Mouse (Mus musculus): ENCODE measurements around the gene AY074887. TPM values are rescaled to one million over a fixed set of nuclear protein-coding genes. Genes with fewer than 3 reads are reported as not detected.
"Not testable (repeated sequence)": the region's sequence is repeated elsewhere in the genome, so short reads cannot be mapped to it uniquely, and the experiment has no call there.

Gene AY074887
- not detected for polyA plus RNA-seq (2017; shearing (Covaris generic))

DNA sequence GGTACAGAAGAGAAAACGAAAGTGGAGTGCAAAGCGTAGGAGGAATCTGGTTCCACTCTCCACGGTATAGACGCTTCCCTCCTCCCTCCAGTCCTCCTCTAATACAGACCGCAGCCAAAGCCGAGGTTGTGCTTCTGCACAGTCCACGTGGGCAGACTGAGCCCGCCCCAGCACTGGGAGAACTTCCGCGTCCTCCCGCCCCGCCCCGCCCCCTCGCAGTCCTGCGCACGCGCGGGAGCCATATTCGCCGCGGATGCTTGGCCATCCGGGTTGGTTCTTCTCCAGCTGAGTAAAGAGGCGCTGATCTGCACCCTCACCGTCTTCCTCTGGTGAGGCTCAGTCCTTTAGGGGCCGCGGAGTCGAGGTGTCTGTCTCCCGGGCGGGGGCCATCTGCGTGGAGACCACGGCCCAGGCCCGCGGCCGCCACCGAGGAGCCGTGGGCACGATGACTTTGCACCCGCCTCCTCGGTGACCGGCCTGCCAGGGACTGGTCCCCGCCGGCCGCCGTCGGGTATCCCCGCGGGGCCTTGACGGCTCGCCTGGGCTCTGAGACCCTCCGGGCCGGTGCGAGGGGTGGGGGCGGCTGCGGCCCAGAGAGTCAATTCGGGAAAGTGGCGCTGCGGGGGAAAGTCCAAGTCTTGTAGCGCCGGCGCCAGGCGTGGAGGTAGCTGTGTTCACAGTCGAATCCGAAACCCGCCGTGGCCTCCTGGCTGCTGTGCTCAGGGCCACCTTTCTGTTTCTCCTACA, at the start of gene AY074887, which contains the start of gene Psma4:
TSS of gene AY074887 (minus strand) at position 424 of the 747 bp plus-strand sequence.
TSS of gene Psma4 (plus strand) at position 216 of the 747 bp plus-strand sequence.
- peak; percentile 99 for ATAC-seq

DNA sequence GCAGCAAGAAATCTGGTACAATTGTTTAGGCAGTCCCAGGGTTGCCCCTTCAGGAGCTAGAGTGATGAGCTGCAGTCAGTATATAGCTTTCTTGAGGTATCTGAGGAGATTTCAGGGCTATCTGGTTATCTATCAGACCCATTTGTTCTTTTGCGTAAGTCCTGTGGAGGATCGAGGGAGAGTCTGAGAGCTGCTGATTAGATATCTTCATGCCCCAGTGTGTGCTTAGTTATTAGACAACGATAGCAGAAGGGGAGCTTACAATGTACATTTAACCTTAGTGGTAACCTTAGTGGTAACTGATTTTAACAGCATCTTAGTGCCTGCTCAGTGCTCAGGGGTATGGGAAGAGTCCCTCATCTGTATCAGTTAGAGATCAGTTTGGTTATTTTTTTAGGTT, 44.8 kb upstream of the AY074887 start:
- no peak for ATAC-seq

DNA sequence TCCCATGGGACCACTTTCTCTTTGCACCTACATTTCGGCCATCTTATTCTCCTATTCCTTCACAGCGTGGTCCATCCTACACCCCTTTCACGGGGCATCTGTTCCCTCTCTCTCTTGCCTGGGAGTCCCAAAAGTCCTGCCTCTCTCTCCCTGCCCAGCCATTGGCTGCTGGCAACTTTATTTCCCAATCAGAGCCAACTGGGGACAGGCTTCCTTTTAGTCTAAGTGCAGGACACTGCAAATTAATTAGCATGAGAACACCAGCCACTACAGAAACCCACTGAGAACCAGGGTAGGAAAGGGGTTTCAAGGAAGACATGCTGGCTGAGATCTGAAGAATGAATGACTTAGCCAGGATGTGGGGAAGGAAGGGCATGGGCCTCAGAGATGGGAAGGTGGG, 43.6 kb upstream of the AY074887 start:
- ATAC-seq = no peak

DNA sequence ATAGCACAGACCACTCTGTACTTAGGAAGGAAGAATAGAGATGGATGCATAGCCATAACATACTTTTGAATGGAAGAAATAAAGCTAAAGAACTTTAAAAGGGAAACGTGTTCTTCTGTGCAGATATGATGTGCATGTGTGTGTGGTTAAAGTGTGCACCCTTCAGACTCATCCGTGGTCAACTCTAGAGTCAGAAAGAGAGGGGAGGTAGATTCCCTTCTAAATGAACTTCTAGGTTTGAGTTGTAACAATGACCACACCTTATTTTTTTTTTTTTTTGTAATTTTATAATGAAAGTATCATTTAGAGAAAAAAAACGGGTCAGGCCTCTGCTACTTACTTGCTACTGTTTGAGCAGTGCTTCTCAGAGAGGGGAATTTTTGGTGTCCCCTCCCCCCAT, 39.6 kb upstream of the AY074887 start:
- no peak for ATAC-seq

DNA sequence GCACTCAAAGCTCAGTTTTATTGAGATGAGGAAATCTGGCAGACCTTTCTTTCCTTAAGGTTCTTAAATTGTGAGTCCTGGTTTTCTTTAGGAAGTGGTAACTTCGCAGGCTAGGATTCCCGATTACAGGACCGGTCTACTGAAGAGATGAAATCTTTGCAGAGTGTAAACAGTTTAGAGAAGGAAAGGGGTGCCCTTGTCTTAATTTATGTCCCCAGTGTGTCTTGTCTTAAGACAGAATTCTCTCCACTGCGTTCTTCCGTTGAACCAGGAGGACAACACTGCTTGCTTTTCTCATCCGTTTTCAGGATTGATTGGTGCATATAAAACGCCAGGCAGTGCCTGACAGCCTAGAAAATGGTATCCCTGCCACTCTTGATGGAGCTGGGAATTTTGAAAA, 31.6 kb upstream of the AY074887 start:
- ATAC-seq = no peak

DNA sequence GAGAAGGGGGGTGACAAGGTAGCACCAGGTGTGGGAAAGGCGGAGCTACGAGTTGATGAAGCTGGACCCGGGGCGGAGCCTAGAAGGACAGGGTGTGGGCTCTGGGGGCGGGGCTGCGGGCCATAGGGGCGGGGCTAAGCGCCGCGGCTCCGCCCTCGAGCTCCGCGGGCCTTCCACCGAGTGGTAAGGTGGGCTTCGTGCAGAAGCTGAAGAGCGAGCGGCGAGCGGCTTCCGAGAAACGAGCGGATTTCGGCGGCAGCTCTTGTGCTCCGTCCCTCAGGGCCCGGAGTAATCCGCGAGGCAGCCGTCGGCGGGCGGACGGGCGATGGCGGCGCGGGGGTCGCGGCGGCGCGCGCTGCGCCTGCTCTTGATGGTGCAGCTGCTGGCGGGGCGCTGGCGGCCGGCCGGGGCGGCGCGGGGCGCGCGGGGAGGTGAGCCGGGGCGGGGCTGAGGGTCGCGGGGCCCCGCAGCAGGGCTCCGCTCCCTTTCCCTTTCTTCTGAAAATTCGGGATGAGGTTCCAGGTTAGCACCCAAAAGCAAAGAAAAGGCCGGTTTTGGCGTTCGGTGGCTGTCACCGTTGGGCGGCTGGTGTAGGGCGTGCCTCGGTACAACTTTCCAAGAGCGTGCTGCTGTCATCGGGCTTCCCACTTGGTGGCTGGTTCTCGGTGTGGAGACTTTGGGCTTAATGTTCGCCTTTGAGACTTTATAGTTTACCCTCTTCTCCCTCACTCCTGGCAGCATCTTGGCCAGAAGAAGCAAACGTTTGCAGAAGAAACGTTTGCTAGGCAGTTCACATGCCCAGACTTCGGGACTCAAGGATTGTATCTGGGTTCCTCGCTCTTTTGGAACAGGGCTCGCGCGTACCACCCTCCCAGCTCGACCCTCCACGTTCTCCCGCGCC, 30.7 kb upstream of the AY074887 start:
- no peak for ATAC-seq

DNA sequence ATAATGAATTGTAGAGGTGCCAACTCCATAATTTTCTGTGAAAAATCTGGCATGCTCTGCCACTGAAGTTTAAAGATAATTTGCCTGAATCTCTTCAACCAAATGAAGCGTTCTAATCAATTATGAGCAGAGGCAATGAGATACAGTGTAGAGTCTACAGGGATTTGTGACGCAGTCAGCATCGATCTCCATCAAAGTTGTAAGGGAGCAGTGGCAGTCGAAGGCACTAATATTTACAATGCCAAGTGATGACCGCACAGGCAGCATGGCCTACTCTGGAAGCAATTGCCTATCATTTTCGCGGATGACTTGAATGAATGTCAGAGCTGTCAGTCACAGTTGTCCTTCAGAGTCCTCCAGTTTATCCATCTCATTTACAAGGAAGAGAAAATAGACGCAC, 29.9 kb upstream of the AY074887 start, which contains the start of gene Chrna5:
TSS of gene Chrna5 (plus strand) at position 207 of the 400 bp plus-strand sequence.
- ATAC-seq = no peak

DNA sequence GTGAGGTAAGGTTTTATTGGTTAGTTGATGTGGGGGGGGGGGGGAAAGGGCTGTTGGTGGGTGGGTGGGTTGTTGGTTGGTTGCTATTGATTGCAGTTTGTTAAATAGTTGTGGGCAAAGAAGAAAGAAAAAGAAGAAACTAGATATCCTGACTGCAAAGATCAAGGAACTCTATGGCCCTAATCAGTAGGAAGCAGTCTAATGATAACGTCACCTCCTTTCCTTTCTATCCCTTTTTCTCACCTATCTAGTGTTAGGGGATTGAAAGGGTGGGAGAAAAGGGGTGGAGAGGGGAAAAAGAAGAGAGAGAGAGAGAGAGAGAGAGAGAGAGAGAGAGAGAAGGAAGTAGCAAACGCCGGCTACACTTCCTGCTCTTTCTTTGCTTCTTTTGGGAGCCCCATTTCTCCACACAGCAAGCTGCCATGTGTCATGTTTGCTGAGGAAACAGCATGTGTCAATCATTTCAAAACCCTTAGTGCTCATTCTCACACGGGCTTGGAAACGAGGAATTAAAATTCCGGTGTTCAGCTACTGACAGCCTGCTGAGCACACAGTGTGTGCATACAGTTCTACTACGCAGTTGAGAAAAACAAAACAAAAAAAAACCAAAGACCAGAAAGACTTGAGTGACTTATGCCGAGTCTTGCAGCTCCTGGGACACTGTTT, 19.3 kb upstream of the AY074887 start:
- no peak for ATAC-seq

DNA sequence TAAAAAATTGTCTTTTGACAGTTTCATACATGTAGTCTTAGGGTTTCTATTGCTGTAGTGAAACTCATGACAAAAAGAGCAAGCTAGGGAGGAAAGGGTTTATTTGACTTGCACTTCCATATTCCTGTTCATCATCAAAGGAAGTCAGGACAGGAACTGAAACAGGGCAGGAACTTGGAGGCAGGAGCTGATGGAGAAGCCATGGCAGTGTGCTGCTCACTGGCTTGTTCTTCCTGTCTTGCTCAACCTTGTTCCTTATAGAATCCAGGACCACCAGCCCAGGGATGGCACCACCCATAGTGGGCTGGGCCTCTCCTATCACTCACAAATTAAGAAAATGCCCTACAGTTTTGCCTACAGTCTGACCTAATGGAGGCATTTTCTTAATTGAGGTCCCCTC, 12.9 kb upstream of the AY074887 start:
- ATAC-seq = no peak

DNA sequence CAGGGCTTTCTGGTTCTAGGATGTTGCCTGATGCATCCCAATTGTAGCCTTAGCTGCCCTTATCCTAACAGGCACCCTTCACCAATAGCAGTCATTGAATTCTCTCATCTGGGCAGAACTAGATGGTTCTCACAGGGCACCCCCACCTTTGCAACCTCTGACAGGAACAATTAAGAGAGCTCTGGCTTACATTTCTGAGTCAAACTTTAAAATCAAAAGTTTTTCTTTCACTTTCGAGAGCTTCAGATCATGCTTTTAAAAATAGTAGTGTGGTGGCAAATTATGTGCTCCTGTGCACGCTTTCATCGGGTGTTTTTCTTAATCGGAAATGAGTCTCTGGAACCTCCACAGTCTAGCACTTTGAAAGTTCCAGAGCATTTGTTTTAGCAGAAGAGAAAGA, 10.3 kb upstream of the AY074887 start:
- ATAC-seq = peak; percentile 73

DNA sequence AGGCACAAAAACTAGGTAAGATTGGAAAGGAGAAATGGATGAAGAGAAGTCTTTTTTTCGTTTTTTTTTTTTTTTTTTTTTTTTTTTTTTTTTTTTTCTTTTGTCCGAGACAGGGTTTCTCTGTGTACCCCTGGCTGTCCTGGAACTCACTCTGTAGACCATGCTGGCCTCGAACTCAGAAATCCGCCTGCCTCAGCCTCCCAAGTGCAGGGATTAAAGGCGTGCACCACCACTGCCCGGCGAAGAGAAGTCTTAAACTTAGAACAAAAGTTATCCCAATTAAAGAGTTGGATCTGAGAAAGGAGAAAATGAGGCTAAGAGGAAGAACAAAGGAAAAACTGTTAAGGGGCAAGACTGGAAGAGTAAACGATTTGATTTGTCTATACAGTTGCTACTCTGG, 636 bp downstream of the AY074887 start:
- ATAC-seq = not testable (repeated sequence)

DNA sequence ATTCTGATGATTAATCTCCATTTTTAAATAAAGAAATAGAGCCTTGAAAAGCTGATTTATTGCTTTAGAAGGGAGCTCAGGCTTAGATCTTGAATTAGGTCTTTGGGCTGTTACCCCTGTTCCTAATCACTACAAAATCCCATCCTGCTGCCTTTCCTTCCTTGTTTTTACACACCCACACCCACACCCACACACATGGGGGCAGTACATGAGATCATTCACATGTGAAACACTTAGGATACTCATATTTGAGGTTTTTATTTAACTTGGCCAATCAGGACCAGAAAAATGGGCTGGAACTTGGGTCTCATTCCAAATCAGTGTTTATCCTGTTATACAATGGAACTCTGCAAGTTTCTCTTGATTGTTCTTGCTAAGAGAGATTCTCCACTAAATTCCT, 1.3 kb downstream of the AY074887 start:
- ATAC-seq = no peak

DNA sequence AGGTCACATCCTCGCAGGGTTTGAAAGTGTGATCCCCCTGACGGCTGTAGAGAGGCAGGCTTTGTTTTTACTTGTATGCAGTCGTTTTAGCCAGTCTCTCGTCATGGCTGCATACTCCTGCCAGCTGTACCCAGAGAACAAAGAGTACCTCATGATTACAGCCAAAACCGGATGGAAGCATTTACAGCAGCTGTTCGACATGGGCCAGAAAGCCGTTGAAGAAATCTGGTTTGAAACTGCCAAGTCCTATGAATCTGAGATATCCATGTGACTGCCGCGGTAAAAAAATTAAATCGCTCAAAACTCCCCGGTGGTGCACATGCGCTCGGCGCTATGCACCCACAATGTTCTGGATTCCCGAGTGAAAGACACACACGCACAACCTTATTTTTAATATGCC, 4.5 kb downstream of the AY074887 start:
- no peak for ATAC-seq

DNA sequence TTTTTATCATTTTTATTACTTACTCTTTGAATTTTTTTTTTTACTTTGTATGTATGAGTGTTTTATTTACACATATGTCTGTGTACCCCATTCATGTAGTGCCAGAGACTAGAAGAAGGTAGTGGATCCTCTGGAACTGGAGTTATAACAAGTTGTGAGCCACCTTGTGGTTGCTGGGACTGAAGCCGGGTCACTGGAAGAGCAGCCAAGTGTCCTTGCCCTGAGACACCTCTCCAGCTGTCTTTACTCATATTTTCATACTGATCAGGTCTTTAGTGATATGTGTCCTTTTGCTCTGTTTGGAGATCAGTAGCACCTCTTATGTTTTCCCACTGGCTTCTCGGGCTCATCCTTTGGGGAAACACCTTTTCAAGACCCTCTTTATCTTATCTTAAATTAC, 6.3 kb downstream of the AY074887 start:
- no peak for ATAC-seq

DNA sequence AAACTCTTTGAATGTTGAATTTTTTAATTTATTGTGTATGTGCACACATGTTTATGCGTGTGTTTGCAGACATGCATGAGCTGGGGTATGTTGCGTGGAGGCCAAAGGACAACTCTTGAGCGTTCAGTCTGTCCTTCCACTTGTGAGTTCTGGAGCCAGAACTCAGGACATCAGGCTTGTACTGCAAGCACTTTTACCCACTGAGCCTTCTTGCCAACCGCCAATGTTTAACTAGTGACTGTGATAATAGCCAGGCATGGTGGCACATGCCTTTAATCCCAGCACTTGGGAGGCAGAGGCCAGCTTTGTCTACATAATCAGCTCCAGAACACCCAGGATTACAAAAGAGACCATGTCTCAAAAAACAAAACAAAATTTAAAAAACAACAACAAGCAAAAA, 8.7 kb downstream of the AY074887 start:
- no peak for ATAC-seq

DNA sequence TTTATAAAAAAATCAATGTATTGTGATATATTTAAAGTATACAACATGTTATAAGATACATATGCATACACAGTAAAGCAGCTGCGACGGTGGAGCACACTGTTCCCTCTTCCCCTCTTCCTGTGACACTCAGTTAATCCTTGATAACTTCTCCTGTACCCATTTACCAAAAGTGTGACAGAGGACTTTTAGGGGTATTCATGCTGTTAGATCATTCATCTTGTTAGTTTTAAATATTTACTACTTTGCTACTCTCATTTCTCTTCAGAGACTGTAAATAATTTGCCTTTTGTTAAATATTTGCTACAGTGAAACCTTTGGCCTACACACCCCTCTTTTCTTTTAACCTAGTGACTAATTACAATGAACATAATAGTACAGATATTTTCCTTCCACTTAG, 18.4 kb downstream of the AY074887 start:
- ATAC-seq = no peak

DNA sequence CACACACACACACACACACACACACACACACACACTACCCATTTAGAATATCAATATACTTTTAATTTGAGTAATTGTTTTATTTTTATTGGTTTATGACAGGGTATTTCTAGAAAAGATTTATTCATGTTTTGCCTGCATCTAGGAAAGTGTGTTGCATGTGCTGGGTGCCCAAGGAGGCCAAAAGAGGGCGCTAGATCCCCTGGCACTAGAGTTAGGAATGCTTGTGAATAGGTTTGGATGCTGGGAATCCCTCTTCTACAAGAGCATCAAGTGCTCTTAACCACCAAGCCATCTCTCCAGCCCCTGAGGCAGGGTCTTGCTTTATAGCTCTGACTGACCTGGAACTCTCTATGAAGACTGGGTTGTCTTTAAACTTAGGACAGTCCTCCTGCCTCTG, 19.0 kb downstream of the AY074887 start:
- ATAC-seq = no peak

DNA sequence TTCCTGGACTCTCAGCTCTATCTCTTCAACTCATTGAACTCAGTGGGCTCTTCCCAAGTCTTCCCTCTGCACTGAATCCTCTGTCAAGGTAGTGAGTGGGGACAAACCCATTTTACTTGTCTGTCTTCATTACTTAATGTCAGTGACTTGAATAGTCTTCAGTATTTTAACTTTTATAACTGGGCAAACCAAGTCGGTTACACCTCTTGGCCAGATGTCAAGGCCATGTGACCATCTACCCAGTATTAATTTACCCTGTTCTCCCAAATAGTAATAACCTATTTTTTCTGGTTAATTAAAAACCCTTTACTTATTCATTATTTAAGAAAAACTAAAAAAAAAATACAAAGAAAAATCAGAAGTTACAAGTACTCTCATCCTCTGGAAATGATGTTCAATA, 20.1 kb downstream of the AY074887 start:
- no peak for ATAC-seq

DNA sequence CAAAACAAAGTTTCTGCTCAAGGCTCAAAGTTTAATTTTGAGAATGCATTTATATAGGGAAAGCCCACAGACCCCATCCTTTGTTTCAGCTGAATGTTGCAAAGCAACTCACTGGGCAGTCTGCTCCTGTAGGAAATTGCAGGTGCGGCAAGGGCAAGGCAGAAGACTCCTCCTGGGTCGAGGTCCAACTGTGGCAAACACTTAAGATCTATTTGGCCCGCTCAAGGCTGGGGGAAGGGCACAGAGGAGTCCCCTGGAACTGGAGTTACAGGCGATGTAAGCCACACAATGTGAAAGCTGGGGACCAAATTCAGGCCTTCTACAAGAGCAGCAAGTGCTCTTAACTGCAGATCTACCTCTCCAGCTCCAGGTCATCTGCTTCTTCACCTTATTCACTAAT, 30.9 kb downstream of the AY074887 start:
- ATAC-seq = no peak

DNA sequence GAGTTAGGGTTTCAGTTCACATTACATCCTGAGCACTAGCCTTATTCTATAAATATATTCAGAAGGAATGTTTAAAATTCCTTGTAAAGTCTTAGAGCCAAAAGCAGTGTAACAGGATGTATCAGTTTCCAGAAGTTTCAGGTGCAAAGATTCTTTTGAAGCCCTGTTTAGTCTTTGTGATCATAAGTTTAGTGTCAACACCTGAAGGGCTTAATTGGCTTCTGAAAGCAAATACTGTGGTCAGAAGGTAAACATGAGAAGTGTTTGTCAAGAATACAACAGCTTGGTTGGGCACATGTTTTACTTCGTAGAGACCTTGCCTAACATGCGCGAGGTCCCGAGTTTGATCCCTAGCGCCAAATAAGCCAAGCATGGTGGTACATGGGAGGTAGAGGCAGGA, 32.0 kb downstream of the AY074887 start:
- no peak for ATAC-seq

DNA sequence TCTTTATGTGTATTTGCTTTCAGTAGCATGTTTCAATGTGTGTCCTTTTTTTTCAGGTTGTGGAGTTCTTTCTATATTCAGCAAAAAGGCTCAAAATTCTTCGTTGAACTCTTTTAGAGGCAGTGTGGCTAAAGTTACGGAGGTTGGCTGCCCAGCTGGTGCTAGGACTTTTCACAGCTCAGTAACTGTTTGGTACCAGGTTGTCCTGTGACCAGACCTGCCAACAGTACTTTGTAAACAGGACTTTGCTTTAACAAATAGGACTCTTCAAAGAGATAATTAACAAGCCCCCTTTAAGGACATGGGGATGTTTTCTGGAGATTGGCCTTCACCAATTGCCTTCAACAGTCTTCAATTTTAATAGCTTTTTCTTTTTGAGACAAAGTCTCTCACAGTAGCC, 32.6 kb downstream of the AY074887 start:
- ATAC-seq = no peak

DNA sequence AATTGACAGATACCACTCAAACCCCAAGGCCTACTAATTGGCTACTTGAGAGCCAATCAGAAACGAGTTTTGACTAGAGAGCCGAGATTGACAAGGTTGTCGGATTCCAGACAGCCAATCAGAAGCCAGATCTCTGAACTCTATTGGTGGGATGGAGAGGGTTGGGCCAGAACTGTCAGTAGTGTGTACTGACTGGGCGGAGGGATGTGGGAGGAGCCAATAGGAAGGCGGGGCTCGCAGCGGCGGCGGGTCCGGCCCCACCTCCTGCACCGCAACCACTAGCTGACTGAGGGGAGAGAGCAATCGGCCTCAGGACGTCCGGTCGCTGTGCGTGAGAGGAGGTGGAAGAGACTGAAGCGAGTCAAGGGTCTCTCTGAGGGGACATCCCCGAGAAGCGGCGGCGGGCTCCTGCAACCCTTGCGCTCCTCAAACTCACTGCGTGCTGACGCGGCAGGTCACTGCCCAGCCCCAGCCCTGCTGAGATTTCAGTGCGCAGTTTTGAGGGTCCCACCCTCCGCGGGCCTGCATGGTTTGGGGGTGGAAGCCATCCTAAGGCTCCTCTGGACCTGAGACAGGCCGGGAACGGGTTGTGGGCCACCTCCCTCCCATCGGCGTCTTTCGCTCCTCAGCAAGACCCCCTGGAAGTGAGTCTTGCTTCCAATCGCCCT, 33.7 kb downstream of the AY074887 start, which contains the start of gene Hykk:
TSS of gene Hykk (plus strand) at position 274 of the 668 bp plus-strand sequence.
- ATAC-seq = peak; percentile 89

DNA sequence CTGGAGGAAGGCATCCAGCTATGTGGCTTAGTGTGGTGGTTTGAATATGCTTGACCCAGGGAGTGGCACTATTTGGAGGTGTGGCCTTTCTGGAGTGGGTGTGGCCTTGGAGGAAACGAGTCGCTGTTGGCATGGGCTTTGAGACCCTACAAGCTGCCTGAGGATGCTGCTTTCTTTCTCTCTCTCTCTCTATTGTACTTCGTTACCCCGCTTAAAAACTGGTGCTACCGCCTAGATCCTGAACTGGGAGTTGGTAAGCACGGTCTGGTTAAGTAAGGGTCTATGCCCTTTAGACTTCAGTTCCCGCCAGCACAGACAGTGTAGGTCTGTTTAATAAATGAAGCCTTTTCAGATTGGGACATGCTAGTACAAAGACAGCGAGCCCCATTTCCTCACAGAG, 34.4 kb downstream of the AY074887 start:
- ATAC-seq = no peak
